13 mouse cellular contexts compared by ENCODE assay signal in the genomic region with DNA sequence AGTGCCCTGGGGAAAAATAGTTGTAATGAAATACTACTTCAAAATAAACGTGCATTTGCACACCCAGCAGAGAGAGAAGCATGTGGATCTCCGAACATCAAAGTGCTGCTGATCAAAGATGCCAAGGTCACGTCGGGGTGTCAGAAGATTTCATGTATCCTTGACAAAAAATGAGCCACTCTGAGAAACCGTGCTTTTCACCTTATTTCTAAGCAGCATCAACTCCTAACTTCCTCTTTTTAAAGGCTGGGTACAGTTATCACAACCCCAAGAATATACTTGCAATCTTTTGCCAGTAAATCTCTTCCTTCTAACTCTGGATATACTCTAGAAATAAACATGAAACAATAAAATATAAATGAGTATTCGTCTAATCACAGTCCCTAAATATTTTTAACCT. TPM values are rescaled to one million over a fixed set of nuclear protein-coding genes. Genes with fewer than 3 reads are reported as not detected.
DNase-seq lines count a peak whose midpoint lies in the region; ATAC-seq lines count a peak whose summit lies in the region.
"Had no signal": no experiment of that assay in that cellular context is flagged by ENCODE, and none has a peak within 500 bp of the region (broad histone marks: within the 10 kb centered on the region; RNA-seq: fewer than 3 reads in every experiment).

No protein-coding gene starts in this region.

- no peak for DNase-seq in neural tube, embryonic 10.5 days (ENCODE audit: extremely low spot score, low spot score)
- no peak for DNase-seq in embryonic facial prominence, embryonic 14.5 days (ENCODE audit: low spot score)
- no peak for DNase-seq in embryo, embryonic 10.5 days (ENCODE audit: low spot score)
- DNase-seq in c-Kit-positive CD71-positive TER-119-positive erythroid progenitor cells, embryonic 14.5 days (ENCODE audit: low spot score): no peak
- DNase-seq in layer of hippocampus, adult 18-20 months (ENCODE audit: low spot score in 2 of 2): no peak
- DNase-seq: cerebellum, adult 11-12 months; lung, adult 18-20 months; right cerebral cortex, adult 18-20 months; thymus, postnatal 4 days had no signal

- H3K4me3 ChIP-seq in neural tube, embryonic 12.5 days: no peak overlapping the region
- peak overlapping the region; percentile 93; the same call in 1 of the 2 replicates for H3K4me3 ChIP-seq in embryonic facial prominence, embryonic 14.5 days (ENCODE audit: low read depth, low read length)
- H3K4me3 ChIP-seq in midbrain, embryonic 12.5 days: no peak overlapping the region

- no peaks in the 10 kb centered on the region for H3K9me3 ChIP-seq in neural tube, embryonic 12.5 days
- H3K9me3 ChIP-seq in embryonic facial prominence, embryonic 14.5 days (ENCODE audit: control insufficient read depth, low read length): no peaks in the 10 kb centered on the region
- no peaks in the 10 kb centered on the region for H3K9me3 ChIP-seq in midbrain, embryonic 12.5 days
- H3K9me3 ChIP-seq: intestine, embryonic 15.5 days had no signal

- H3K27me3 ChIP-seq in neural tube, embryonic 12.5 days (replicated peaks): no peaks in the 10 kb centered on the region
- no peaks in the 10 kb centered on the region; the same call in 1 of the 2 replicates for H3K27me3 ChIP-seq in embryonic facial prominence, embryonic 14.5 days (replicated peaks; ENCODE audit: control insufficient read depth, insufficient read depth, low read length)
- 0 out of 2 replicates have a peak, but pooled peaks cover 3% of the 10 kb centered on the region for H3K27me3 ChIP-seq in midbrain, embryonic 12.5 days
- H3K27me3 ChIP-seq: intestine, embryonic 15.5 days had no signal

- no peaks in the 10 kb centered on the region for H3K36me3 ChIP-seq in neural tube, embryonic 12.5 days
- H3K36me3 ChIP-seq in embryonic facial prominence, embryonic 14.5 days (ENCODE audit: control insufficient read depth, insufficient read depth, low read length): no peaks in the 10 kb centered on the region
- H3K36me3 ChIP-seq in midbrain, embryonic 12.5 days: 0 out of 2 replicates have a peak, but pooled peaks cover 5% of the 10 kb centered on the region
- H3K36me3 ChIP-seq: intestine, embryonic 15.5 days had no signal

- peaks cover 15% of the 10 kb centered on the region for H3K4me1 ChIP-seq in neural tube, embryonic 12.5 days
- H3K4me1 ChIP-seq in embryonic facial prominence, embryonic 14.5 days (ENCODE audit: control insufficient read depth, insufficient read depth, low read length): peaks cover 9% of the 10 kb centered on the region
- H3K4me1 ChIP-seq in midbrain, embryonic 12.5 days: peaks cover 15% of the 10 kb centered on the region

- no peak for ATAC-seq in neural tube, embryonic 12.5 days (ENCODE audit: low FRiP score, low read depth)
- no peak for ATAC-seq in embryonic facial prominence, embryonic 14.5 days (ENCODE audit: low read depth)
- ATAC-seq in midbrain, embryonic 12.5 days (ENCODE audit: low FRiP score, low read depth): no peak
- ATAC-seq: activated CD4-positive, CD25-positive, alpha-beta regulatory T cell, adult 4 months; intestine, embryonic 15.5 days had no signal

- peak overlapping the region; percentile 12; the same call in 1 of the 2 replicates for H3K4me2 ChIP-seq in neural tube, embryonic 12.5 days (replicated peaks)
- peak overlapping the region; percentile 75; the same call in 1 of the 2 replicates for H3K4me2 ChIP-seq in embryonic facial prominence, embryonic 14.5 days (ENCODE audit: low read depth, low read length)
- peak overlapping the region; percentile 77; the same call in 1 of the 2 replicates for H3K4me2 ChIP-seq in midbrain, embryonic 12.5 days (replicated peaks)

- H3K9ac ChIP-seq in neural tube, embryonic 12.5 days: no peak overlapping the region
- H3K9ac ChIP-seq in embryonic facial prominence, embryonic 14.5 days (ENCODE audit: low read depth, low read length): no peak overlapping the region
- H3K9ac ChIP-seq in midbrain, embryonic 12.5 days (replicated peaks): no peak overlapping the region

- H3K27ac ChIP-seq in neural tube, embryonic 12.5 days: no peak overlapping the region
- no peak overlapping the region for H3K27ac ChIP-seq in embryonic facial prominence, embryonic 14.5 days (replicated peaks; ENCODE audit: low read depth, low read length)
- H3K27ac ChIP-seq in midbrain, embryonic 12.5 days (replicated peaks): no peak overlapping the region
- H3K27ac ChIP-seq: intestine, embryonic 15.5 days had no signal

- WGBS in neural tube, embryonic 12.5 days: 73% methylated on average over 6 of the region's 6 CpGs
- WGBS in embryonic facial prominence, embryonic 14.5 days: 53% methylated on average over 6 of the region's 6 CpGs
- WGBS in midbrain, embryonic 12.5 days: 76% methylated on average over 6 of the region's 6 CpGs

RNA-seq across cellular contexts. Expression of gene Rala, which starts 1.7 kb away (rescaled TPM):
- 152 and 156 TPM in 2 replicates for polyA plus RNA-seq in neural tube, embryonic 12.5 days (2016; fragmentation: Nextera tagmentation; extraction: Ambion mirVana)
- 97.6 and 103 TPM in 2 replicates for polyA plus RNA-seq in embryonic facial prominence, embryonic 14.5 days (2014; fragmentation: Nextera tagmentation; extraction: Ambion mirVana)
- polyA plus RNA-seq in midbrain, embryonic 12.5 days (2016; fragmentation: Nextera tagmentation; extraction: Ambion mirVana): 141 TPM in 2 replicates
- total RNA-seq in layer of hippocampus, adult 18-20 months (2021): 10 to 100 TPM; 57.7 to 58.3 TPM

RNA-seq across cellular contexts. Expression of gene Yae1d1, which starts 50.8 kb away (rescaled TPM):
- polyA plus RNA-seq in neural tube, embryonic 12.5 days (2016; fragmentation: Nextera tagmentation; extraction: Ambion mirVana): 88.2 and 91.5 TPM in 2 replicates
- polyA plus RNA-seq in embryonic facial prominence, embryonic 14.5 days (2014; fragmentation: Nextera tagmentation; extraction: Ambion mirVana): 60.7 and 62.6 TPM in 2 replicates
- 89.5 and 94.1 TPM in 2 replicates for polyA plus RNA-seq in midbrain, embryonic 12.5 days (2016; fragmentation: Nextera tagmentation; extraction: Ambion mirVana)
- total RNA-seq in layer of hippocampus, adult 18-20 months (2021): 10 to 100 TPM; 22.6 to 23.2 TPM

Comparison
In these comparisons a context has a peak if more than half of its experiments do, and no peak if none do; other contexts are left out.
1. H3K4me2 ChIP-seq: peak in every context shown above with its lines; median percentile 77 in midbrain, embryonic 12.5 days; 75 in embryonic facial prominence, embryonic 14.5 days; 12 in neural tube, embryonic 12.5 days.